Mouse (Mus musculus) intestine, embryonic 14.5 days (tissue): ENCODE measurements around the gene Atp8a2. TPM values are rescaled to one million over a fixed set of nuclear protein-coding genes. Genes with fewer than 3 reads are reported as not detected.

Experiments
- ATAC-seq: fragments of 200-750 bp; cut with Nextera tagmentation; replicated peaks from 2 replicates; pipeline ENCODE4 v1.8.0; 2017; ENCODE audit warnings: low read depth, moderate number of reproducible peaks, moderate TSS enrichment, moderate library complexity; ENCODE audit not compliant: low FRiP score, low TSS enrichment
- DNase-seq: peaks from one replicate; pipeline ENCODE4 v3.0.0-alpha.2; 2018; ENCODE audit warnings: low spot score
- H3K27ac ChIP-seq: fragments of 300-500 bp; sonication (generic); 2 replicates; pipeline ENCODE4 v1.5.1; 2014; ENCODE audit warnings: low read depth, mild to moderate bottlenecking, control low read depth
- H3K27me3 ChIP-seq: fragments of 300-500 bp; sonication (generic); replicated peaks from 2 replicates; pipeline ENCODE4 v1.6.1; 2014; ENCODE audit warnings: low read length, control low read depth; ENCODE audit not compliant: control insufficient read depth, insufficient read depth
- H3K36me3 ChIP-seq: fragments of 300-500 bp; sonication (generic); 2 replicates; pipeline ENCODE4 v1.6.1; 2014; ENCODE audit warnings: low read length, control low read depth; ENCODE audit not compliant: control insufficient read depth, insufficient read depth
- H3K4me1 ChIP-seq: fragments of 300-500 bp; sonication (generic); replicated peaks from 2 replicates; pipeline ENCODE4 v1.6.1; 2014; ENCODE audit warnings: low read length, control low read depth, mixed read lengths; ENCODE audit not compliant: control insufficient read depth, insufficient read depth
- H3K4me2 ChIP-seq: fragments of 300-500 bp; sonication (generic); 2 replicates; pipeline ENCODE4 v1.6.1; 2014; ENCODE audit warnings: low read length
- H3K4me3 ChIP-seq: fragments of 300-500 bp; sonication (generic); 2 replicates; pipeline ENCODE4 v1.5.1; 2014; ENCODE audit warnings: low read depth, low read length, control low read depth, mixed read lengths
- H3K9ac ChIP-seq: fragments of 300-500 bp; sonication (generic); 2 replicates; pipeline ENCODE4 v1.6.1; 2014; ENCODE audit warnings: mild to moderate bottlenecking, low read length
- H3K9me3 ChIP-seq: fragments of 300-500 bp; sonication (generic); 2 replicates; pipeline ENCODE4 v1.6.1; 2016; ENCODE audit warnings: low read length, control low read depth; ENCODE audit not compliant: control insufficient read depth
- WGBS: fragments of 180-500 bp; shearing (Covaris S2); extraction: QIAGEN DNeasy Blood & Tissue Kit; methylation state at CpG from one replicate; pipeline ENCODE4 v1.1.7; 2014; 5-methylcytosine and 5-hydroxymethylcytosine counted together
- polyA plus RNA-seq: library from polyadenylated mRNA; unstranded; fragments of >200 nt; fragmentation: Nextera tagmentation; extraction: Ambion mirVana; gene quantifications from 2 replicates; pipeline ENCODE4 v1.2.1, GENCODE M21; 2014

Gene Atp8a2
- polyA plus RNA-seq, 1 experiment from 2014 or later: 9.0 TPM

GRCm38 (mm10) chr14:59969485-59970134 is 227.4 kb downstream of the Atp8a2 start:
- DNase-seq (no peak), ATAC-seq (no peak)
- no peak overlapping the region for H3K27ac ChIP-seq
- no peak overlapping the region for H3K9ac ChIP-seq
- H3K36me3 ChIP-seq: no peaks in the 10 kb centered on the region
- 53% methylated on average over 7 of the region's 7 CpGs for WGBS
- no peaks in the 10 kb centered on the region for H3K27me3 ChIP-seq
- no peak overlapping the region for H3K4me3 ChIP-seq
- H3K4me1 ChIP-seq: no peaks in the 10 kb centered on the region
- H3K4me2 ChIP-seq: no peak overlapping the region
- no peaks in the 10 kb centered on the region for H3K9me3 ChIP-seq

DNA sequence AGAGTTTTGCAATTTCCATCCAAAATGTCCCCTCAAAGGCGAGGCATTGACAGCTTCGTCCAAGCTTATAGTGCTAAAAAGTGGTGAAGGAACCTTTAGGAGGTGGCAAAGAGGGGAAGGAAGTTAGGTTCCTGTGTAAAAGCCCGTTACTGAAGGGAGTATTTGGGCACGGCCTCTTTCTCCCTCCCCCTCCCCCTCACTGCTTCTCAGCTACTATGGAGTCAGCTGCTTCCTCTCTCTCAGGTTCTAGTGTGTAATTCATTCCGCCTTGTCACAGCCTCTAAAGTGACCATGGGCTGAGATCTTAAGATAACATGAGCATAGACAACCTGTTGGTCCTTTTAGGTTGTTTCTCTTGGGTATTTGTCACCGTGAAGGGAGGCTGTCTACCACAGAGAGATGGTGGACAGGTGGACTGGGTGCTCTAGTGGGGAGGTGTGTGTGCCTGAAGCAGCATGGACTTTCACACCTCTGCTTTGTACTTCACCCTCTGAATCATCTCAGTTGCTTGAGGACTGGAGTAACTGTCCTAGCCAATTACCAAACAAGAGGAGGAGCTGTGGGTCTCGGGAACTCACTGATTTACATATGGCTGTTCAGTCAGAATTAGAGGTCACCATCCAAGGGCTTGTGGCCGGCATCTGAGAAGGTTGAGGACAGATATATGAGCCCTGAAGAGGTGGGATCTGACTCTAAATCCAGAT is 229.0 kb downstream of the Atp8a2 start:
- Histone ChIP-seq H3K4me1 (no peaks in the 10 kb centered on the region), H3K36me3 (no peaks in the 10 kb centered on the region), H3K4me2 (no peak overlapping the region), H3K27me3 (no peaks in the 10 kb centered on the region), H3K4me3 (no peak overlapping the region), H3K27ac (no peak overlapping the region), H3K9me3 (no peaks in the 10 kb centered on the region), H3K9ac (no peak overlapping the region)
- WGBS: 73% methylated on average over 8 of the region's 8 CpGs
- no peak for DNase-seq
- no peak for ATAC-seq

DNA sequence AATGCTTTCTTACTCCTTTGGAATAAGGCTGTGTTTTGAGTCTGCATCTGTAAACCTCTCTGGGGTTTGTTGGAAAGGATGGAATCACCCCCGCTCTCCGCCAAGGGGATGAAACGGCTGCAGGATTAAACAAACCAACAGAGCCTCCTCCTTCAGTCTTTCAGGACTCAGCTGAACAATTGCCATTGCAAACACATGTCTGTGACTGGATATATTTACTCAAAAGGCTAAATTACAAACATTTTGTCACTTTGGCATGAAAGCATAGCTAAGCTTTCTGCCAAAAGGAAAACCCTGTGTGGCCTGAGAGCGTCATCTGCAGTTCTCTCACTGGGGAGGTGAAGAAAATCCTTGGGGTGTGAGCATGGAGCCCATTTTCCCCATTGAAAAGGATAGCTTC is 230.0 kb downstream of the Atp8a2 start:
- no peaks in the 10 kb centered on the region for H3K27me3 ChIP-seq
- no peak overlapping the region for H3K9ac ChIP-seq
- ATAC-seq (no peak), DNase-seq (no peak)
- no peak overlapping the region for H3K4me2 ChIP-seq
- no peak overlapping the region for H3K27ac ChIP-seq
- no peak overlapping the region for H3K4me3 ChIP-seq
- WGBS: 59% methylated on average over 4 of the region's 4 CpGs
- H3K4me1 ChIP-seq: no peaks in the 10 kb centered on the region
- no peaks in the 10 kb centered on the region for H3K9me3 ChIP-seq
- H3K36me3 ChIP-seq: no peaks in the 10 kb centered on the region

GRCm38 (mm10) chr14:59964569-59964968 is 232.4 kb downstream of the Atp8a2 start:
- DNase-seq: no peak
- Histone ChIP-seq H3K4me3 (no peak overlapping the region), H3K9me3 (no peaks in the 10 kb centered on the region), H3K4me1 (no peaks in the 10 kb centered on the region), H3K36me3 (no peaks in the 10 kb centered on the region), H3K9ac (no peak overlapping the region), H3K4me2 (no peak overlapping the region), H3K27me3 (no peaks in the 10 kb centered on the region), H3K27ac (no peak overlapping the region)
- 88% methylated on average over 5 of the region's 5 CpGs for WGBS
- ATAC-seq: no peak

- 70% methylated on average over 9 of the region's 9 CpGs for WGBS
Measured at GRCm38 (mm10) chr14:59960961-59961360, 236.0 kb downstream of the Atp8a2 start.

DNA sequence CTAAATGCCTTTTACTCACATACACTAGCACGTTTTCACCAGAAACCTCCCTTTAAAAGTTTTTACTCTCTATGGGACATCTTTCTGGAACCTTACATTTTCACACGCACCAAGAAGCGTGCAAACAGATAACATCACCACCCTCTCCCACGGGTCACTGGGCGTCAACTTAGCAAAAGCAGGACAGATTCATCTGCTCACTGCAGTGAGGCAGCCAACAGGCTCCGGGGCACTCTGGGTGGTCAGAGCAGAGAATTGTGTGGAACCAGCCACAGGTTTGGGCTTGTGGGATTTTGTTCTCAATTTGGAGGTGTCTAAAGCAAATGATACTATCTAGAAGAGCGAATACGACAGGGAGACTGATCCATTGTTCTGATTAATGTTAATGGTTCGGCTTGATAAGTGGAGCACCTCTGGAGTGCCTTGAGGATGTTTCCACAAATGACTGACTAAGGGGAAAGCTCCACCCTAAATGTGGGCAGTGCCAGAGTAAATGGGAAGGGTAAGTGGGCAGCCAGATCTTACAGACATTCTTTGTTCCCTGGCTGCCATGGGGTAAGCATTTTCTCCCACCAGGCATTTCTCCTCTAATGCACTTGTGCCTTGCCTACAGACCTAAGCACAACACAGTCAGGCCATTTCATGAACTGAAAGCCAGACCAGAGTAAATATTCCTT is 236.6 kb downstream of the Atp8a2 start:
- no peaks in the 10 kb centered on the region for H3K27me3 ChIP-seq
- H3K4me2 ChIP-seq: no peak overlapping the region
- no peaks in the 10 kb centered on the region for H3K9me3 ChIP-seq
- ATAC-seq (no peak), DNase-seq (no peak)
- H3K4me1 ChIP-seq: no peaks in the 10 kb centered on the region
- no peak overlapping the region for H3K27ac ChIP-seq
- no peaks in the 10 kb centered on the region for H3K36me3 ChIP-seq
- 66% methylated on average over 9 of the region's 9 CpGs for WGBS
- H3K9ac ChIP-seq: no peak overlapping the region
- no peak overlapping the region for H3K4me3 ChIP-seq

More at GRCm38 (mm10) chr14:59960961-59961360, 236.0 kb downstream of the Atp8a2 start:
- no peaks in the 10 kb centered on the region for H3K4me1 ChIP-seq
- H3K27ac ChIP-seq: no peak overlapping the region
- H3K4me3 ChIP-seq: no peak overlapping the region
- no peaks in the 10 kb centered on the region for H3K27me3 ChIP-seq
- no peaks in the 10 kb centered on the region for H3K36me3 ChIP-seq
- no peak overlapping the region for H3K4me2 ChIP-seq
- ATAC-seq (no peak), DNase-seq (no peak)
- no peaks in the 10 kb centered on the region for H3K9me3 ChIP-seq
- no peak overlapping the region for H3K9ac ChIP-seq

GRCm38 (mm10) chr14:59959723-59960122 is 237.3 kb downstream of the Atp8a2 start:
- no peak overlapping the region for H3K4me2 ChIP-seq
- no peaks in the 10 kb centered on the region for H3K36me3 ChIP-seq
- no peak for ATAC-seq
- no peak overlapping the region for H3K4me3 ChIP-seq
- H3K9me3 ChIP-seq: no peaks in the 10 kb centered on the region
- WGBS: 47% methylated on average over 8 of the region's 8 CpGs
- H3K27ac ChIP-seq: no peak overlapping the region
- H3K9ac ChIP-seq: no peak overlapping the region
- H3K27me3 ChIP-seq: no peaks in the 10 kb centered on the region
- no peaks in the 10 kb centered on the region for H3K4me1 ChIP-seq
- DNase-seq: no peak

DNA sequence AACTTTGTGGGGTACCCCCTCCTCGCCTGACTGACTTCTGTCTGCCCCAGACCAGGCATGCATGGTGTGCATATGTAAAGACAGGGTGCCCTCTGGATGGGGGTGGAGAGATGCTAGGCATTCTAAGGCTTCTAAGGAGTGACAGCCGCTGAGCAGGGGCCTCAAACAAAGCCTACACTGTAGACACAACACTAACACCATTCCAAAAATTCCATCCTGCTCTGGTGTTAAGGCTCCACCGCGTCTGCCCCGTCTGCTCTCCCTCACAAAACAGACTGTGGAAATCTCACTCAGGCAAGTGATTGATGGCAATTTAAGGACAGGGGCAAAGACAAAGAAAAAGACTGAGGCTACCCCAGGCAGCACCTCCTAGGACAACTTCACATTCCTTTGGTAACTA is 247.0 kb downstream of the Atp8a2 start:
- Histone ChIP-seq H3K9ac (no peak overlapping the region), H3K9me3 (no peaks in the 10 kb centered on the region), H3K27ac (no peak overlapping the region), H3K4me1 (peaks cover 6% of the 10 kb centered on the region; the same call in 1 of the 2 replicates), H3K36me3 (no peaks in the 10 kb centered on the region), H3K4me2 (no peak overlapping the region), H3K27me3 (no peaks in the 10 kb centered on the region), H3K4me3 (no peak overlapping the region)
- no peak for ATAC-seq
- no peak for DNase-seq
- 13% methylated on average over 5 of the region's 5 CpGs for WGBS
